Mouse (Mus musculus) midbrain, embryonic 12.5 days (tissue): ENCODE data around the gene Fgfr3. TPM values are rescaled to one million over a fixed set of nuclear protein-coding genes. Genes with fewer than 3 reads are reported as not detected.

Experiments
- ATAC-seq: fragments of 200-750 bp; cut with Nextera tagmentation; 2 replicates; pipeline ENCODE4 v1.8.0; 2017; ENCODE audit warnings: low read depth, moderate TSS enrichment, moderate library complexity; ENCODE audit not compliant: low FRiP score
- H3K27ac ChIP-seq: fragments of 300-500 bp; sonication (generic); replicated peaks from 2 replicates; pipeline ENCODE4 v1.5.1; 2016; ENCODE audit warnings: mild to moderate bottlenecking
- H3K27me3 ChIP-seq: fragments of 300-500 bp; sonication (generic); 2 replicates; pipeline ENCODE4 v1.6.1; 2016; ENCODE audit warnings: mild to moderate bottlenecking
- H3K36me3 ChIP-seq: fragments of 300-500 bp; sonication (generic); 2 replicates; pipeline ENCODE4 v1.6.1; 2016
- H3K4me1 ChIP-seq: fragments of 300-500 bp; sonication (generic); 2 replicates; pipeline ENCODE4 v1.6.1; 2016
- H3K4me2 ChIP-seq: fragments of 300-500 bp; sonication (generic); replicated peaks from 2 replicates; pipeline ENCODE4 v1.6.1; 2016; ENCODE audit warnings: mild to moderate bottlenecking, moderate library complexity
- H3K4me3 ChIP-seq: fragments of 300-500 bp; sonication (generic); 2 replicates; pipeline ENCODE4 v1.5.1; 2016; ENCODE audit warnings: mild to moderate bottlenecking
- H3K9ac ChIP-seq: fragments of 300-500 bp; sonication (generic); replicated peaks from 2 replicates; pipeline ENCODE4 v1.6.1; 2016; ENCODE audit warnings: mild to moderate bottlenecking, moderate library complexity
- H3K9me3 ChIP-seq: fragments of 300-500 bp; sonication (generic); 2 replicates; pipeline ENCODE4 v1.6.1; 2016; ENCODE audit warnings: mild to moderate bottlenecking
- whole genome bisulfite sequencing: fragments of 180-500 bp; shearing (Covaris S2); methylation state at CpG from one replicate; pipeline ENCODE4 v1.1.7; 2016; 5-methylcytosine and 5-hydroxymethylcytosine counted together
- polyA plus RNA-seq: library from polyadenylated mRNA; unstranded; fragments of >200 nt; fragmentation: Nextera tagmentation; extraction: Ambion mirVana; gene quantifications from 2 replicates; pipeline ENCODE4 v1.2.1, GENCODE M21; 2016

Fgfr3 gene
- polyA plus RNA-seq, 1 experiment from 2014 or later = 66.2 TPM

DNA sequence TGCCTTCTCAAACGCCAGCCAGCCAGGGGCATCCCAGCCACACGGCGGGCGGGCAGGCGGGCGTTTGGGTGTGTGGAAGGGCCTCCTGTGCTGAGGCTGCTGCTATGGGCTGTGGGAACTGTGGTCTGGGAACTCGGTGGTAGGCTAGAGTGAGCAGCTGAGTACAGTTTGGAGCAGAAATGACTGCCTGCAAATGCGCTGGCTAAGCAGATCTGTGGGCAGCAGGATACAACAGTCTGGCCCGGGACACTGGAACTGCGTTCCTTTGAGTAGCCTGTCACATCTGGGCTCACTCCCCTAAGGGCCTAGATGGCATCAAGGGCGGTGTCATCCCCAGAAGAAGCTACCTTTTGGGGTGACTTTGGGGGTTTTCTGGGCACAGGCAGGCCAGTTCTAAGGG is 19.6 kb upstream of the Fgfr3 start:
- Histone ChIP-seq H3K27me3 (peaks cover 78% of the 10 kb centered on the region), H3K4me3 (no peak overlapping the region), H3K9ac (no peak overlapping the region), H3K9me3 (no peaks in the 10 kb centered on the region), H3K36me3 (no peaks in the 10 kb centered on the region), H3K4me2 (no peak overlapping the region), H3K27ac (no peak overlapping the region), H3K4me1 (peaks cover 86% of the 10 kb centered on the region)
- WGBS = 89% methylated on average over 11 of the region's 11 CpGs
- no peak for ATAC-seq

DNA sequence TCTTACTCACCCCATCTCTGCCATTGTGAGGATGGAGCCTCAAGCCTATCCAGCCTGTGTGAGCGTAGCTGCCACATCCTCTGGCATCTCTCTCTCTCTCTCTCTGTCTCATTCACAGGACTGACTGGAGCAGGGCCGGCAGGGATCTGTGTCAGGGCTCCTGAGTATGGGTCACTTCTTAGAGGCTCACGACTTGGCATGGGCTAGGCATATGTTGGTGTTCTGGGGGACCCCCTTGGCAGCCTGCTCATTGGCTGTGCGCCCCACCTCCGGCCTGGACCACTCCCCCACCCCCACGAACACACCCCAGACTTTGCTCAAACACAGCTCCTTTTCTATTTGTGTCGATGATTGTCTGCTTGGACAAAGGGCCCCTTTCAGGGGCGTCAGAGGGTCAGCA is 17.5 kb upstream of the Fgfr3 start:
- H3K27ac ChIP-seq = peak overlapping the region; percentile 84
- H3K9ac ChIP-seq = peak overlapping the region; percentile 17; the same call in 1 of the 2 replicates
- H3K36me3 ChIP-seq = no peaks in the 10 kb centered on the region
- 17% methylated on average over 8 of the region's 8 CpGs for WGBS
- no peak for ATAC-seq
- no peak overlapping the region; the same call in 1 of the 2 replicates for H3K4me2 ChIP-seq
- peaks cover 64% of the 10 kb centered on the region for H3K4me1 ChIP-seq
- H3K27me3 ChIP-seq = peaks cover 76% of the 10 kb centered on the region
- no peak overlapping the region for H3K4me3 ChIP-seq
- H3K9me3 ChIP-seq = no peaks in the 10 kb centered on the region

DNA sequence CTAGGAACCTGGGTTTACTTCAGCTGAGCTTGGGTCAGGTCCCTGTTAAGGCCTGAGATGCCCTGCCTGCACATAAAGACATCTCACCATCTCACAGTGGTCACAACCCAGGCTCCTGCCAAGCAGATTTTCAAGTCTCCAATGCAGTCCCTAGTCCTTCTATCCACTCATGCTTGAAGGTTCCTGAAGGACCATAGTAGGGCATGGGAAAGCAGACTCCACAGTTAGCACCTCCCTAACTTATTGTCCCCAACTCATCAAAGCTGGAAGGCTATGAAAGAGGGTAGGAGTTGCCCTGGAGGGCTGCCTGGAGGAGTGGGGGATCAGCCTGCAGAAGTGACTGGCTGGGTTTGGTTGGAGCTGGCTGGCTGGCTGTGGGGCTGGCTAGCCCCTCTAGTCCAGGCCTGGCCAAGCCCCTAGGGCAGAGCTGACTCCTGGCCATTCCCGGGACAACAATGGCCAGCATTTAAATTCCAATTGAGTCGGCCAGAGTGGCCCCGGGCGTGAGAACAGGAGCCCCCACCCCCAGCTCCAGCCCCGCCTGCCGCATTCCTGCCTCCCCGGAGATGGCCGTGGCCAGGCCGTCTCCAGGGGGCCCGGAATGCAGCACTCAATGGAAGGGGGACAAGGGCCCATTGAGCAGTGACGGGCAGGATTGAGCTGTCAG is 16.4 kb upstream of the Fgfr3 start:
- WGBS = 2% methylated on average over 11 of the region's 11 CpGs
- H3K9me3 ChIP-seq = no peaks in the 10 kb centered on the region
- peak; percentile 88 for ATAC-seq
- 0 out of 2 replicates have a peak overlapping the region, but pooled peaks have one; percentile 21 for H3K9ac ChIP-seq
- peak overlapping the region; percentile 25 for H3K4me2 ChIP-seq
- no peaks in the 10 kb centered on the region for H3K36me3 ChIP-seq
- no peak overlapping the region for H3K4me3 ChIP-seq
- H3K4me1 ChIP-seq = peaks cover 56% of the 10 kb centered on the region
- H3K27me3 ChIP-seq = peaks cover 73% of the 10 kb centered on the region
- H3K27ac ChIP-seq = peak overlapping the region; percentile 84

DNA sequence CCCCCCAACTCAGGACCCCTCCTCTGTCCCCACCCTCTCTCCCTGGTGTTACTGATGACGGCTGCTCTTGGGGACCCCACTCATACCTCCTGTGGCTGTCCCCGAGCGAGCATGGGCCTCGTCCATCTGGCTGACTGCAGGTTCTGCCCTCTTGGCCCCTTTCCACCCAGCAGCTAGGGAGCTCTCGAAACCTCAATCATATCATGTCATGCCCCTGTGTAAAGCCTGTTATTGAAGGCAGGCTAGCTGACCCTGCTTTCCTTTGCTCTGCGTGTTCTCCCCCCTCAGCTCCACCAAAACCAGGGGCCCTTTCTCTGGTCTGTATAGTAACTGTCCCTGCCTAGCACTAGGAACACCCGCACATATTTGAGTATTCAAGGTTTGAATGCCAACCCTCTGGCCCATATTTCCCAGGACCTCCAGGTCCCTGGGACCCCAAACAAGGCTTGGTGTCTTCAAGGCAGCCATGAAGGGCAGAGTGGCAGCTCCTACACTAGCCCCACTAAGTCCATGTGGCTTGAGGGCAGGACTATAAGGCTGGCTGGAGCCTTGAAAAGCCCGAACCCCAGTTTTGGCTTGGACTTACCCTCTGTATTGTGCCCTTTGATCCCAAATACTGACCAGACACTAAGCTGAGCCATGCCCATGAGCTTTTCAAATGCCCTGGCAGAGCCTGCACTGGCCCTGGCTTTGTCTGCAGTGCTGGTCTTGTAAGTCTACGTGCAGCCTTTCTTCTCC is 15.7 kb upstream of the Fgfr3 start:
- Histone ChIP-seq H3K4me2 (peak overlapping the region; percentile 25), H3K27ac (peak overlapping the region; percentile 84), H3K27me3 (peaks cover 73% of the 10 kb centered on the region), H3K36me3 (no peaks in the 10 kb centered on the region), H3K4me1 (peaks cover 49% of the 10 kb centered on the region), H3K4me3 (no peak overlapping the region), H3K9ac (no peak overlapping the region; the same call in 1 of the 2 replicates), H3K9me3 (no peaks in the 10 kb centered on the region)
- 14% methylated on average over 9 of the region's 9 CpGs for WGBS
- no peak; the same call in 1 of the 2 replicates for ATAC-seq

DNA sequence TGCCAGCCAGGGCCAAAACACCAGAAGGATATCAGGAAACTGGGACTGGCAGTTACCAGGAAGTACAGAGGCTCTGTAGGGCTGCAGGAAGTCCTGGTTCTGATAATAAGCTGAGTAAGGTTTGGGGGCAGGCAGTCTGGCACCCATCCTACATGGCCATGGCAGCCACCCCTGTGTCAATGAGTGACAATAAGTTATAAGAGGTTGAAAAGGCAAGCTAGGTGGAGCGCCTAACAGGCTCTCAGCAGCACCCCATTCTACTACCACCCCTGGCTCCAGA is 15.2 kb upstream of the Fgfr3 start:
- peaks cover 45% of the 10 kb centered on the region for H3K4me1 ChIP-seq
- H3K36me3 ChIP-seq = no peaks in the 10 kb centered on the region
- H3K4me3 ChIP-seq = no peak overlapping the region
- no peak overlapping the region for H3K4me2 ChIP-seq
- peaks cover 70% of the 10 kb centered on the region for H3K27me3 ChIP-seq
- 100% methylated on average over 1 of the region's 1 CpGs for WGBS
- H3K9me3 ChIP-seq = no peaks in the 10 kb centered on the region
- H3K27ac ChIP-seq = peak overlapping the region; percentile 84
- no peak for ATAC-seq
- H3K9ac ChIP-seq = no peak overlapping the region; the same call in 1 of the 2 replicates

DNA sequence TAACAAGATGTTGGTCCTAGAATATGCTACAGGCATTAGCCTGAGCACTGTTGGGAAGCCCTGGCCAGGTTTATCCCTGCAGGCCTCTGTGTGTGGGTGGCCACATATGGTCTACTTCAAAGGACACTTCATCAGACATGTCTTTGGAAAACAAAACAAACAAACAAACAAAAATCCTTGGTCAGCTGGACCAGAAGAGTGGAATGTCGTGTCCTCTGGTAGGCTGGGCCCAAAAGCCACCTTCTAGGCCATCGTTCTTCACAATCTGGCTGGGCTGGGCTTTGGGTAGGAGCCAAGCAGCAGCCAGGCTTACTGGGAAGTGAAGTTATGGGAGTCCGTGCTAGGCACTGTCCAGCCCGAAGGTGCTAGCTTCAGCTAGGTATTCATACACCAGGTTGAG is 14.3 kb upstream of the Fgfr3 start:
- Histone ChIP-seq H3K27ac (no peak overlapping the region), H3K36me3 (no peaks in the 10 kb centered on the region), H3K4me3 (no peak overlapping the region), H3K9ac (no peak overlapping the region), H3K27me3 (peaks cover 66% of the 10 kb centered on the region), H3K4me2 (no peak overlapping the region), H3K4me1 (peaks cover 41% of the 10 kb centered on the region), H3K9me3 (no peaks in the 10 kb centered on the region)
- WGBS = 87% methylated on average over 4 of the region's 4 CpGs
- no peak for ATAC-seq

DNA sequence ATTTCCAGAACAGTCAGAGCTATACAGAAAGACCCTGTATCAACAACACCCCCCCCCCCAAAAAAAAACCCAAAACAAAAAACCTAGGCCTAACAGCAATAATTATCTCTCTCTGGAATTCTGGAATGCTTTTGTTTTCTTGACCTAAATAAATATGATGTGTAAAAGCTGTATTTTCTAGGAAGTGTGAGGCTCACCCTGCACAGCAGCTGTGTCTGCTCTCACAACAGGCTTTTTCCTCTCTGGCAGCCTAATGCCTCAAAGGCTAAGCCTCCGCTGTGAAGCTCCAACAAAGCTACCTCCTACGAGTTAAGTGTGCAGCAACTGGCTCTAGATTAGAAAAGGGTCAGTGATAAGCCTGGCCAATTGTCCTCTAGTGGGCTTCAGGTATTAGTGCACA is 12.4 kb upstream of the Fgfr3 start:
- H3K4me1 ChIP-seq = peaks cover 31% of the 10 kb centered on the region
- 18% methylated on average over 2 of the region's 2 CpGs for WGBS
- ATAC-seq = no peak
- no peak overlapping the region for H3K4me2 ChIP-seq
- peaks cover 68% of the 10 kb centered on the region for H3K27me3 ChIP-seq
- H3K27ac ChIP-seq = no peak overlapping the region
- no peaks in the 10 kb centered on the region for H3K9me3 ChIP-seq
- H3K9ac ChIP-seq = no peak overlapping the region
- no peak overlapping the region for H3K4me3 ChIP-seq
- H3K36me3 ChIP-seq = no peaks in the 10 kb centered on the region

DNA sequence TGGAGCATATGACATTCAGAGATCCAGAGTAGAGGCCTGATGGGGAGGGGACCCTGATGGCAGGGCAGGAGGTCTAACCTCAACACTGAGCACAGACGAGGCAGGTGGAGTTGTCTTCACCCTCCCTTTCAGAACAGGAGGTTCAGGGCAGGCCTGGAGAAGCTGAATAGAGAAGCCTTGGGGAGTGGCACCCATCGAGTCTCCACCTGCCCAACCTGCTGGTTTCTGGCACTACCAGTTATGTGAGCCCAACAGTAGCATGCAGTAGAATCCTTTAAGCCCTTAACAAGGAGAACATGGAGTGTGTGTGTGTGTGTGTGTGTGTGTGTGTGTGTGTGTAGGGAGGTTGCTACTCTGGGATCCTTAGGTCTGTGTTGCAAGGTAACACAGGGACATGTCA is 8.9 kb upstream of the Fgfr3 start:
- Histone ChIP-seq H3K4me3 (no peak overlapping the region), H3K36me3 (no peaks in the 10 kb centered on the region), H3K4me1 (peaks cover 8% of the 10 kb centered on the region; the same call in 1 of the 2 replicates), H3K4me2 (no peak overlapping the region), H3K9me3 (no peaks in the 10 kb centered on the region), H3K9ac (no peak overlapping the region), H3K27ac (no peak overlapping the region), H3K27me3 (peaks cover 83% of the 10 kb centered on the region)
- ATAC-seq = no peak
- WGBS = 78% methylated on average over 2 of the region's 2 CpGs

DNA sequence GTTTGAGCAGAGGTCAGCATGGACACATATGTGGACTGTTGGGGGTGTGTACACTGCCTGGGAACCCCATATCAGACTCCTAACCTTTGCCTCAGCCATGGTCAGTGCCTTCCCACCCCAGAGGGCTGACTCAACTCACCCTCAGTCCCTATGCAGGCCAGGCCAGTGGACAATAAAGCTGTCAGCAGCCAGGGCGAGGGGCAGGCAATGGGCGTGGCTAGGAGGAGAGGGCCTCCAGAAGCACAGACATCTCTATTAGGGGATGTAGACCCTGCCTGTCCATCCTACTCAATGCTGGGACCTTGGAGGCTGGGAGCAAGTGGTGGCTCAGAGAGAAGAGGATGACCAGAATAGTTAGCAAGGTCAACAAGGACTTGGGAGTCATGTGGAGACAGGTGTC is 6.3 kb upstream of the Fgfr3 start:
- H3K27ac ChIP-seq = no peak overlapping the region
- H3K4me3 ChIP-seq = no peak overlapping the region
- WGBS = 46% methylated on average over 2 of the region's 2 CpGs
- no peak overlapping the region for H3K9ac ChIP-seq
- no peak overlapping the region for H3K4me2 ChIP-seq
- no peaks in the 10 kb centered on the region for H3K36me3 ChIP-seq
- H3K4me1 ChIP-seq = peaks cover 13% of the 10 kb centered on the region
- peaks cover 84% of the 10 kb centered on the region for H3K27me3 ChIP-seq
- no peaks in the 10 kb centered on the region for H3K9me3 ChIP-seq
- ATAC-seq = no peak

DNA sequence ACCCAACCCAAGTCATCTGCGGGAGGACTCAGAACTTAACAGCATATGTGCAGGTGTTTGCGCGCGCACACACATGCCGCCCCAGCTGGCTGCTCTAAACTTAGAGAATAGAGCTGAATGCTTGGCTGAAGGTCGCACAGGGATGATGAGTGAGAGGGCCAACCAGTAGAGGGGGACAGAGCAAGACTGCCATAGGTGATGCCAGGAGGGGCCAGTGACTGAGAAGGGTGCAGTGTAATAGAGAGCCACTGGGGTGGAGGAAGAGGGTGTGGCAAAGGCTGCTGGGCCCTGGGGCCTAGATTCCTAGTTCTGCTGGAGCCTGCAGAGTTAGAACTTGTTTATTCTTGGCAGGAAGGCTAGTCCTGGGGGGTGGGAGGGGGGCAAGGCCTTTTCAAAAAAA is 5.0 kb upstream of the Fgfr3 start:
- WGBS = 82% methylated on average over 6 of the region's 6 CpGs
- no peak overlapping the region for H3K4me3 ChIP-seq
- ATAC-seq = no peak
- H3K27ac ChIP-seq = no peak overlapping the region
- H3K9ac ChIP-seq = no peak overlapping the region
- H3K4me1 ChIP-seq = peaks cover 25% of the 10 kb centered on the region
- no peaks in the 10 kb centered on the region for H3K36me3 ChIP-seq
- peaks cover 86% of the 10 kb centered on the region for H3K27me3 ChIP-seq
- H3K4me2 ChIP-seq = no peak overlapping the region
- no peaks in the 10 kb centered on the region for H3K9me3 ChIP-seq

DNA sequence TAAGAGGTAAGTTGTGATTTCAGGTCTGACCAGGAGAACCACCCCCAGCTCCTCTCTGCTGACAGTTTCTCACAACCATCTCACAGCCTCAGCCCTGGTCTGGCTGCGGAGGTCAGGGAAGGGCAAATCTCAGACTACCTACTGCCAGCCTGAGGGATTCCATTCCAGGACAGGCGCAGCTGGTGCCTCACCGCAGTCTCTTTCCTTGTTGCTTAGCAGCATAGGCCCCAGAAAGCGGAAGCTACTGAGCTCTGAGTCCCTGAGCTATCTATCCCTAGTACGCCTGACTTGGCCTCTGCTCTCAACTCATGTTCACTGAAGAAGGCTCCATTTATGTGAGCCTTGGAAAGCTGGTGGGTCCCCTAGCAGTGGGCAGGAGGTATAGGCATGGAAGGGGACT is 3.0 kb upstream of the Fgfr3 start:
- Histone ChIP-seq H3K4me1 (peaks cover 37% of the 10 kb centered on the region), H3K27me3 (peaks cover 70% of the 10 kb centered on the region)
- WGBS = 43% methylated on average over 5 of the region's 5 CpGs

DNA sequence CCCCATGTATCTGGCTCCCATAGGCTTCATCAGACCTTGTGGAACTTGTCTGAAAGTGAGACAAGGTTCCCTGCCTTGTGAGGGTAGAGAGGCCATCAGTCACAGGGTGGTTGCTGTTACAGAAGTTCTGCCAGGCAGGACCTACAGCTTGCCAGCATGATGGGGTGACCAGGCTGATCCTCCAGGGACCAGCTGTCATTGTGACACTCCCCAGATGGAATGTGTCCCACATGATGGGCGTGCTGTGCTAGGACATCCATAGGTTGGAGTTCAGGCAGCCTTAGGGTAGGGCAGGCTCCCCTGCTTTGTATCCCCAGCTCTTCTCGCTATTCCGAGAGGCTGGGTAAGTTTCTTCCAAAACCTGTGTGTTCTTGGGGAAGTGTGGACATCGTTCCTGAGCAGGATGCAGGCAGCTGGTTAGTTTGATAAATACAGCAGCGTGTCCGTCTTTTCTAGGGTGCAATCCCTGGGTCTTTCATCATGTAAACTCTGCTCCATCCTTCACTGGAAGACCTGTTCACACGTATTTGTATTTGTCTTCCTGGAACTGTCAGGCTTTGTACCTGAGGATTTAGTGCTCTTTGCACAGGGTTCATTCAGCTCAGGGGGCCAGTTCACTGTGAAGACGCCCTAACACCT is 503 bp upstream of the Fgfr3 start:
- H3K4me3 ChIP-seq = peak overlapping the region; percentile 66
- 12% methylated on average over 8 of the region's 8 CpGs for WGBS
- H3K36me3 ChIP-seq = no peaks in the 10 kb centered on the region
- H3K9ac ChIP-seq = peak overlapping the region; percentile 78
- H3K9me3 ChIP-seq = no peaks in the 10 kb centered on the region
- H3K27me3 ChIP-seq = peaks cover 71% of the 10 kb centered on the region
- H3K4me2 ChIP-seq = peak overlapping the region; percentile 75
- peaks cover 59% of the 10 kb centered on the region for H3K4me1 ChIP-seq
- ATAC-seq = no peak
- H3K27ac ChIP-seq = peak overlapping the region; percentile 86

More for the DNA sequence above, 3.0 kb upstream of the Fgfr3 start:
- ATAC-seq = no peak
- no peak overlapping the region for H3K27ac ChIP-seq
- no peak overlapping the region for H3K9ac ChIP-seq
- H3K9me3 ChIP-seq = no peaks in the 10 kb centered on the region
- no peak overlapping the region for H3K4me2 ChIP-seq
- H3K36me3 ChIP-seq = no peaks in the 10 kb centered on the region
- H3K4me3 ChIP-seq = no peak overlapping the region
